Mouse (Mus musculus): ENCODE measurements around the gene Lingo2.

GRCm38 (mm10) chr4:35814698-35815097 lies 1136.8 kb downstream of the Lingo2 start:
- TF ChIP-seq POLR2AphosphoS2 (IDR thresholded peaks at IDR 0.05; ENCODE audit: low read length) (no peak), EP300 (IDR thresholded peaks at IDR 0.05; ENCODE audit: low read depth in 1 of 2, low read length in 2 of 2) (no peak), TCF12 (IDR thresholded peaks at IDR 0.05; ENCODE audit: low read depth, low read length) (no peak), JUND (IDR thresholded peaks at IDR 0.05; ENCODE audit: low read depth, low read length) (no peak), GATA1 (IDR thresholded peaks at IDR 0.05; ENCODE audit: low read depth, low read length) (no peak), CTCF (IDR thresholded peaks at IDR 0.05 in 2 of 3, conservative IDR thresholded peaks at IDR 0.05 in 1 of 3; ENCODE audit: control insufficient read depth in 1 of 3, insufficient read depth in 1 of 3, low read depth in 2 of 3, low read length in 3 of 3, poor library complexity in 1 of 3, severe bottlenecking in 1 of 3) (no peak), MXI1 (IDR thresholded peaks at IDR 0.05; ENCODE audit: low read depth, low read length) (no peak), POLR2A (IDR thresholded peaks at IDR 0.05; ENCODE audit: control insufficient read depth in 1 of 2, insufficient read depth in 1 of 2, low read depth in 1 of 2, low read length in 2 of 2, poor library complexity in 1 of 2) (no peak), MYC (IDR thresholded peaks at IDR 0.05; ENCODE audit: low read depth, low read length) (no peak)

Measured in MEL (cell line).